Mouse (Mus musculus): ENCODE measurements around the gene Fam151b. TPM values are rescaled to one million over a fixed set of nuclear protein-coding genes. Genes with fewer than 3 reads are reported as not detected.
A peak's percentile ranks its signal among the peaks of the same experiment; 100 is the strongest.

Fam151b gene
- 10 to 100 TPM in 1 of 26 experiments, 1 to 10 TPM in 25; 1.1 to 11.4 (median 6.1) TPM for total RNA-seq (2018; cell fraction: chromatin; rRNA removed)
- 1 to 10 TPM; 4.3 to 7.7 (median 6.0) TPM for total RNA-seq (2018; cell fraction: cytosol; rRNA removed)
- total RNA-seq (2018; cell fraction: nucleus; rRNA removed) = 10 to 100 TPM in 2 of 26 experiments, 1 to 10 TPM in 24; 2.0 to 11.2 (median 5.5) TPM
- 6.2 to 7.4 TPM (median 6.4 TPM) in 3 replicates for polyA plus RNA-seq (2018)

DNA sequence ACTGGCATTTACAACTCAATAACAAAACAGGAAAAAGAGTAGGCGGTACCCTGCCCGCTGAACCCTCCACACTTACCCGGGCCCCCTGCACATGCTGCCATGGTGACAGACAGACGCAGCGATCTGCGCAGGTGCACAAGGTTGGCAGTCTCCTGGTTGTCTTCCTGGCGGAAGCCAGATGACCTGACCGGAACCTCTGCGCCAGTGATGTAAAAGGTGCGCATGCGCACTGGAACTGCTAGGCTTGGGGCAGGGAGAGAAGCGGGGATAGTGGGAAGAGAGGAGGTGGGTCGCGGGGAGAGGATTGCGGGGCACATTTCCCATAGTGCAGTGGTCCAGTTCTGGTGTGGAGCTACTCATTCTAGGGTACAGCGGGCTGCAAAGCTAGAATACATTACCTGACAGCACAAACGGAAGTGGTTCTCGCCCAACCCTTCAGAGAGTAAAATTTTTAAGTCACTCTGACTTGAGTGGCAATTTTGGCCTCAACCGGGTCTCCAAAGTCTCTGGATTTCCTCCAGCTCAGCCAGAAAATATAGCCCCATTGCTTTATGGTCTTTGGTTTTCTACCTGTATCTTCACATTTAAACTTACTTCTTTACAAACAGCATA is at the start of gene Fam151b:
Fam151b (minus strand) TSS at position 164 of the 612 bp plus-strand sequence.
- 3% methylated on average over 19 of the region's 19 CpGs for WGBS (ENCODE audit: missing documents)
- Histone ChIP-seq H3K27ac (no peak within 1 kb of the TSS), H3K4me3 (ENCODE audit: inconsistent target) (peak within 1 kb of the TSS; percentile 61), H3K79me2 (ENCODE audit: inconsistent target) (no peaks in the 10 kb centered on the region), H3K36me3 (ENCODE audit: inconsistent target) (no peaks in the 10 kb centered on the region)

DNA sequence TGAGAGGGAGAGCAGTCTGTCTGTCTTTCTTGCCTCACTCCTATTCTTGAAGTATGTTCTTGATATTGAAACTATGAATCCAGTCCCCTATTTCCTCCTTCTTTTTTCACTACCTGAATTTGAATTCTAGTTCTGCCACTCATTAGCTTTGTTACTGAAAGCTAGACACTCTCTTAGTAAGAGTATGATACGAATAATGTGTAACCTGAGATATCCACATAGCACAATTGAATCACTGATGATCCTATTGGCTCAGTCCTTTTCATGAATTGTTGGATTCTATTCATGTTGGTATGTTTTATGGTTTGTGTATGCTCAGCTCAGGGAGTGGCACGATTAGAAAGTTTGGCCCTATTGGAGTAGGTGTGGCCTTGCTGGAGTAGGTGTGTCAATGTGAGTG is 48.4 kb upstream of the Fam151b start:
- Histone ChIP-seq H3K79me2 (ENCODE audit: inconsistent target) (peaks cover 25% of the 10 kb centered on the region), H3K27ac (no peak overlapping the region), H3K36me3 (ENCODE audit: inconsistent target) (no peaks in the 10 kb centered on the region), H3K4me3 (ENCODE audit: inconsistent target) (no peak overlapping the region)
- WGBS (ENCODE audit: missing documents) = 71% methylated on average over 2 of the region's 2 CpGs

DNA sequence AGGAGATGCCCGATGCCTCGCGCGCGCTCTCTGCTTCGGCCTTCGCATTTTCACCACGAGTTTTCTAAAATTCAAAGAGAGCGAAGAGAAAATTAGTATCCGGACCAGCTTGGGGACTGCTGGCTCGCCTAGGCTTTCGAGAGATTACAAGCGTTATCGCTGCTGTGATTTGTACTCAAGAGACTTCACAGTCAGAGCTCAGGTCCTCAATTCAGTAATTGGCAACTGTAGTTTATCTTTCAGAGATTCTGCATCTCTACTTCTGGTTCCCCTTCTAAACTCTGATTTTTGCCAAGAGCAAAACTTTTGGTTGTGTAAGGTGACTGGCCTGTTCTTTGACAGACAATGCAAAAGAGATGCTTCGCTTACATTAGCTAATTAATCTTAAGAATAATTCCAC is 47.4 kb upstream of the Fam151b start:
- 7% methylated on average over 15 of the region's 15 CpGs for WGBS (ENCODE audit: missing documents)
- Histone ChIP-seq H3K4me3 (ENCODE audit: inconsistent target) (peak overlapping the region; percentile 66), H3K27ac (peak overlapping the region; percentile 85), H3K36me3 (ENCODE audit: inconsistent target) (no peaks in the 10 kb centered on the region), H3K79me2 (ENCODE audit: inconsistent target) (peaks cover 35% of the 10 kb centered on the region)

DNA sequence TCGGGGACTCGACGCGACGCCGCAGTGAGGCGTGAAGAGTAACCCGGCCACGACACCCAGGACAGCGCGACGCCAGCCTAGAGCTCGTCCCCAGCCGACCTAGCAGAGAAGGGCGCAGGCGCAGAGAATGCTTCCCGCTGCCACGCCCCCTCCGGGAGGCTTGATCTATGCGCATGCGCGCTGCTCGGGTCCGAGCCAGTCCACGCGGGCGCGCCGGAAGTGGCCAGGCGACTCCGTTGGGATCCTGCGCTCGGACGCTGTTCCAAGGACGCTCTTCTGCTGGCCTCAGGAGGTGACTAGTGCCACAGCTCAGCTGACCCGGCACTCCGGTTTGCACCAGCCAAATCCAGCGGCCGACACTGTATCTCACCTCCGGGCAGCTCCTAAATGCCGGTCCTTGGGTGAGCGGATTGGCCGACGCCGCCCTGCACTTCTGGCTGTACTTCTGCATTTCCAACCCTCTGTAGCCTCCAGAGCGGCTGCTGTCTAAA is 47.0 kb upstream of the Fam151b start, which contains the start of gene Zfyve16:
Zfyve16 (minus strand) TSS at position 148 of the 491 bp plus-strand sequence.
- H3K79me2 ChIP-seq (ENCODE audit: inconsistent target) = peaks cover 36% of the 10 kb centered on the region
- peak within 1 kb of the TSS; percentile 85 for H3K27ac ChIP-seq
- under 1% methylated on average over 46 of the region's 46 CpGs for WGBS (ENCODE audit: missing documents)
- peak within 1 kb of the TSS; percentile 66 for H3K4me3 ChIP-seq (ENCODE audit: inconsistent target)
- no peaks in the 10 kb centered on the region for H3K36me3 ChIP-seq (ENCODE audit: inconsistent target)

DNA sequence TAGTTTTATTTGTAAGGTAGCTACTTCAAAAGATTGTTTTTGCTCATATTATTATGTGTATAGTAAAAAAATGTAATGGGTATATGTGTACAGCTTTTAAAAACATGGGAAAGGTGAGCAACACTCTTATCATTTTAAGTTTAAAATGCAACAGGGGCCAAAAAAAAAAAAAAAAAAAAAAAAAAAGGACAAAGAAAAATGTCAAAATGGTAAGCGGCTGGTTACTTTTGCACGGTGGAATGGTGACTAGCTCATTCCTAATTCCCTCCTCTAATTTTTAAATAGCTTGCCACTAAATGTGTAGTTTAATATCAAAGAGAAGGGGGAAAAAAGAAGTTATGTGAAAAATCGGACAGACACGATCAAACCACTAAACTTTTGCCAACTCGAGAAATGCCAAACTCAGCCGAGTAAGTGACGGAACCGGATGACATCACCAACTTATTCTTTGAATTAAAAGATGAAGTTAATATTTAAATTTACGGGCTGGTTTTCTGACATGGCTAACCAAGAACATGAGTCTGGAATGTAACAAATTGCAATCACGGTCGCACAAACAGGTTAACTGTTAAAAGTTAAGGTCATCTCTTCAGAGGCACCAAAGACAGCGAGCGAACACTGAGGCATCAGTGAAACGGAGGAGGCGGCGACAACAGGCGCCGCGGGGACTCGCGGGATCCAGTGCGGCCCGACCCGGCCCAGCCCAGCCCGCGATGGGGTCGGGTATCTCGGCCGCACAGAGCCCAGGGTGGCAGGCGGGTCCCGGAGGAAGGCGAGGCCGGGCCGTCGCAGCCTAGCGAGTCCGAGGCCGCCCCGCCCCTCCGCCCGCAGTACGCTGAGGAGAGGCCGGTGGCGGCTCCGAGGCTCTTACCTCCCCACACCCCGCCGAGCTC is 46.3 kb upstream of the Fam151b start:
- H3K79me2 ChIP-seq (ENCODE audit: inconsistent target) = peaks cover 43% of the 10 kb centered on the region
- peak overlapping the region; percentile 41; the same call in 1 of the 2 replicates for H3K27ac ChIP-seq
- H3K36me3 ChIP-seq (ENCODE audit: inconsistent target) = no peaks in the 10 kb centered on the region
- 2% methylated on average over 47 of the region's 47 CpGs for WGBS (ENCODE audit: missing documents)
- peak overlapping the region; percentile 66 for H3K4me3 ChIP-seq (ENCODE audit: inconsistent target)

DNA sequence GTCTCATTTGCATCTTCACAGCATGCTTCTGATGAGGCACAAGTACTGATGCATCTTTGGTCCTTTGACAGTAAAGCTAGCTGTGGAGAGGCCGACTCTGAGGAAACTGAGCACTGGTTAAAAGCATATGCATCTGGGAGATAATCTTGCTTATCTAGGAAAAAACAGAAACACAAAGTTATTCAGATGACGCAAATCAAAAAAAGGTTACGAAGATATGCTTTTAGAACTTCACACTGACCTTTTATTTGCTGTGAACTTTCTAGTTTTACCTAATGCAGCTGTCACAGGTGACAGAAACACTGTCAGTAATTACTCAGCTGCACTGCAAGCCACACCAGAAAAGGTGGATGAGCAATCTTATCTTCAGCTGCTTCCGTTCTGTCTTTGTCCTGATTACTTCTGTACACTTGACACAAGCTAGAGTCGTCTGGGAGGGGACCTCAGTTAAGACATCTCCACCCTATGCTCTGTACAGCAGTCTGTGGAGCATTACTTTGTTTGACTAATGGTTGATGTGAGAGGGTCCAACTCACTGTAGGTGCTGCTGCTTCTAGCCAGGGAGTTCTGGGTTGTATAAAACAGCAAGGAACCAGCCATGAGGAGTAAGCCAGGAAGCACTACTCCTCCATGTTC is 39.5 kb upstream of the Fam151b start:
- Histone ChIP-seq H3K27ac (no peak overlapping the region), H3K79me2 (ENCODE audit: inconsistent target) (peaks cover 44% of the 10 kb centered on the region), H3K36me3 (ENCODE audit: inconsistent target) (peaks cover 24% of the 10 kb centered on the region), H3K4me3 (ENCODE audit: inconsistent target) (no peak overlapping the region)
- WGBS (ENCODE audit: missing documents) = 90% methylated on average over 5 of the region's 5 CpGs

DNA sequence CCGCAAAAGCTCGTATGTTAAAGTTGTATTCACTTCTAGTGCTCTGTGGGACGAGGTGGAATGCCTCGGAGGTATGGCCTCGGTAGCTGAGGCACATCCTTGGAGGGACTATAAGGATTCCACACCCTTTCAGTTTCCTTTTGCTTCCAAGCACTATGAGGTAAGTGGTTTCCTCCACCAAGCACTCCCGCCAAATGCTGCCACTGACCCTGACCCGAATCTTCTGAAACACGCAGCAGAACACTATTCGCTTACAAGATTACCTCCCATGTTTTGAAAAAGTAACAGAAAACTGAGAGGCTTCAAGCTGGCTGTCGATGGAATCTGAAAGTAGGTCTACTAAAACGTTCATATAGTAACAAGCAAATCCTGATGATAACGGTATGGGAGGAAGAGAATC is 21.1 kb upstream of the Fam151b start:
- 91% methylated on average over 12 of the region's 12 CpGs for WGBS (ENCODE audit: missing documents)
- Histone ChIP-seq H3K27ac (no peak overlapping the region), H3K36me3 (ENCODE audit: inconsistent target) (peaks cover 62% of the 10 kb centered on the region), H3K4me3 (ENCODE audit: inconsistent target) (no peak overlapping the region), H3K79me2 (ENCODE audit: inconsistent target) (no peaks in the 10 kb centered on the region)

DNA sequence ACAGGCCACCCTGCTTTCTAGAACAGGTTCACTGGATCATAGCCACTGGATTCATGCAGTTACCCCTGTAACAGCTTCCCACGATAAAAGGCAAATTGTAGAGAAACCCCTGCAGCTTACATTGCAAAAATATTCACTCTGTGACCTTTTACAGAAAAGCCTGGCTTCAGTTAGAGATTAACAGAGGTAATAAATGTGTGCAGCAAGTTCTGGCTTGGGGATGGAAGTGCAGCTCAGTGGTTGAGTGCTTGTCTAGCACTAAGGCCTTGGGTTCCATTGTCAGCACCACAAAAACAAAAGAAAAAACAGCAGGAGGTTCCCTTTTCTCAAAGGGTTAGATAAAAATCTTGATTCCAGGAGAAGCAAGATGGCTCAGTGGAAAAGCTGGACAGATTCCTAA is 8.1 kb upstream of the Fam151b start:
- Histone ChIP-seq H3K4me3 (ENCODE audit: inconsistent target) (no peak overlapping the region), H3K79me2 (ENCODE audit: inconsistent target) (no peaks in the 10 kb centered on the region), H3K27ac (no peak overlapping the region), H3K36me3 (ENCODE audit: inconsistent target) (peaks cover 45% of the 10 kb centered on the region)
- 100% methylated on average over 1 of the region's 1 CpGs for WGBS (ENCODE audit: missing documents)

DNA sequence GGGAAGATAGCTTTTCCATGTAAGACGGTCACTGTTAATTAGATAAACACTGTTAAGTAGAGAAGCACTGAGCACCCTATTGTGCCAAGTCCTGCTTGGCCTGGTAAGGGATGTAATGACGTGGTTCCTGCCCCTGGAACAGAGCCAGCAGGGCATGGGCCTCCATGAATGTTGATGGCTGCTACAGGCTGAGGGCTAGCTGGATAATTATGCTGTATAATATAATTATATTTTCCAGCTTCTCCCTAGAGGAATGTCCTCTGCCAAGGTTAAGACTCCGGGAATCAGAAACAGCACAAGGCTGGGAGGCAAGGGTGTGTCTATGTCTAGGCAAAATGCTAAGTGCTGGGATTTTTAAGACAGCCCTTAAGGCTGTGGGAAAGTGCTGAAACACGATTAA is 7.0 kb upstream of the Fam151b start:
- H3K27ac ChIP-seq = no peak overlapping the region
- H3K36me3 ChIP-seq (ENCODE audit: inconsistent target) = peaks cover 45% of the 10 kb centered on the region
- 92% methylated on average over 4 of the region's 4 CpGs for WGBS (ENCODE audit: missing documents)
- no peaks in the 10 kb centered on the region for H3K79me2 ChIP-seq (ENCODE audit: inconsistent target)
- no peak overlapping the region for H3K4me3 ChIP-seq (ENCODE audit: inconsistent target)

DNA sequence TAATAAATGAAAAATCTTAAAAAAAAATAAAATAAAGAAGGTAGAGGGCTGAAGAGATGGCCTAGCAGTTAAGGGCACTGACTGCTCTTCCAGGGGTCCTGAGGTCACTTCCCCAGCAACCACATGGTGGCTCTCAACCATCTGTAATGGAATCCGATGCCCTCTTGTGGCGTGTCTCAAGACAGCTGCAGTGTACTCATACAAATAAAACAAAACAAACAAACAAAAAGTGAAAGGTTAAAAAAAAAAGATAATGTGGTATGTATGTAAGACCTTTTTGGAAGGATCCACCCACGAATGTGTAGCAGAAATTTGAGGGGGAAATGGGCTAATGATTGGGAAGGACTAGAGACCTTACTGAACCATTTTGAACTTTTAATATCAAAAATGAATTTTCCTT is 467 bp downstream of the Fam151b start:
- 5% methylated on average over 3 of the region's 3 CpGs for WGBS (ENCODE audit: missing documents)
- peak overlapping the region; percentile 61 for H3K4me3 ChIP-seq (ENCODE audit: inconsistent target)
- H3K36me3 ChIP-seq (ENCODE audit: inconsistent target) = no peaks in the 10 kb centered on the region
- H3K27ac ChIP-seq = no peak overlapping the region
- no peaks in the 10 kb centered on the region for H3K79me2 ChIP-seq (ENCODE audit: inconsistent target)

DNA sequence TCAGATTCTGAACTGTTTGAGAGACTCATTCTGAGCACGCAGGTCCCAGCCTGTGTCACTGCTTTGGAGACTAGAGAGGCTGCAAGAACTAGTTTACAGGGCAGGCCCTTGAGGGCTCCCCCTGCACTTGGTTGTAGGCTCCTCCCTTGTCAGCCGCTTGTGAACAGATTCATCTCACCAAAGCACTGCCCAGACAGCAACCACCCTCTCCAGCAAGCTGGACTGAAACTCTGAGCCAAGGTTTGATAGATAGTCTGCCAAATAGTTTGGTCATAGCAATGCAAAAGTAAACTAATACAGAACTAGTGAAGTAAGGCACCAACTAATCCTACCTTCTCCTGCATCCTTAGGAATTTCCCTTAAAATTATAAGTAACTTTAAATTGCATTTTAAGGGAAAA is 13.7 kb downstream of the Fam151b start:
- Histone ChIP-seq H3K27ac (no peak overlapping the region), H3K79me2 (ENCODE audit: inconsistent target) (no peaks in the 10 kb centered on the region), H3K36me3 (ENCODE audit: inconsistent target) (peaks cover 31% of the 10 kb centered on the region; the same call in 1 of the 2 replicates), H3K4me3 (ENCODE audit: inconsistent target) (no peak overlapping the region)
- 95% methylated on average over 2 of the region's 2 CpGs for WGBS (ENCODE audit: missing documents)

DNA sequence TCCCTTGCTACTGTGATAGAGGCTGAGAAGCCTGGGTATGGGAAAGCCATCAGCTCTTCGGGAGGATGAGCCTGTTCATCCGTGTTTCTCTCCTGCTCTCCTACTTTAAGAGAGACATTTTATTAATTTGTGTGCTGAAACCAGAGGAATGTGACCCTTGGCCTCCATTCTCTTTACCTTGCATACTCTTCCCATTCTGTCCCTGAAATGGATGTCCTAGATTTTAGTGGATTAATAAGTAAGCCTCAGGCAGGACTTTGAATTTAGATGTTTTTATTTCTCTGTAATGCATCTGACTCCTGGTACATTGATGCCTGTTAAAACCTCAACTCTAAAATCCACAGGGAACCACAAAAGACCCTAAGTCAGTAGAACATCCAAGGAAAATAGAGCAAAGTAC is 14.4 kb downstream of the Fam151b start:
- H3K36me3 ChIP-seq (ENCODE audit: inconsistent target) = peaks cover 31% of the 10 kb centered on the region; the same call in 1 of the 2 replicates
- WGBS (ENCODE audit: missing documents) = 100% methylated on average over 2 of the region's 2 CpGs

DNA sequence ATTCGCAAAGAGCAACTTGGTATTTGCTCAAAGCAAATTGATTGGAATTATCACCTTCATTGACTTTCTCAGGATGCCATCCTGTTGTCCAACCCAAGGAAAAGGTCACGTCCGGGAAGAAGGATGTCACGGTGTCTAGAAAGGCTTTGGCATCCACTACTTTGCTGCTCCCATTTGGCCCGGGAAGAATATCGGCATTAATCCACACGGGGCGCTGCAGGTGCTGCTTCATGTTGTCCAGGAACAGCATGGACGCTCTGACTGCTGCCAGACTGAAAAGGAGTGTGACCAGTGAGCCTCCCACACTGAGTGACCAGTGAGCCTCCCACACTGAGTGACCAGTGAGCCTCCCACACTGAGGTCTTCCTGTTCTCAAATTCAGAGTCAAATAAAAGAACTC is 15.9 kb downstream of the Fam151b start:
- WGBS (ENCODE audit: missing documents) = 94% methylated on average over 9 of the region's 9 CpGs
- peaks cover 34% of the 10 kb centered on the region; the same call in 1 of the 2 replicates for H3K36me3 ChIP-seq (ENCODE audit: inconsistent target)

More for the DNA sequence above, 14.4 kb downstream of the Fam151b start:
- Histone ChIP-seq H3K79me2 (ENCODE audit: inconsistent target) (no peaks in the 10 kb centered on the region), H3K27ac (no peak overlapping the region), H3K4me3 (ENCODE audit: inconsistent target) (no peak overlapping the region)

DNA sequence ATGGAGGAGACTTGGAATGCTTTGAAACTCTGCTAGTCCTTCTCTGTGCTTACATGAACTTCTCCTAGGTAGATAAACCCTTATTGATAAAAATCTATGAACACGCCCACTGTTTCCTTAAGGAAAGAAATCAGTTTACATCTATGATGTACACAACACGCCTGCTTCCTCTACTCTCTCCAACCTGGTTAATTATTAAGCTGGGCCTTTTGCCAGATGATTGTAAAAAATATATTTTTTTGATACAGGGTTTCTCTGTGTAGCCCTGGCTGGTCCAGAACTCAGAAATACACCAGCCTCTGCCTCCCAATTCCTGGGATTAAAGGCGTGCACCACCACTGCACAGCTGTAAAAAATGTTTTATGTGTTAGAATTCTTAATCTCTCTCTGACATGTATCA is 19.1 kb downstream of the Fam151b start:
- H3K4me3 ChIP-seq (ENCODE audit: inconsistent target) = no peak overlapping the region
- H3K79me2 ChIP-seq (ENCODE audit: inconsistent target) = no peaks in the 10 kb centered on the region
- peaks cover 34% of the 10 kb centered on the region; the same call in 1 of the 2 replicates for H3K36me3 ChIP-seq (ENCODE audit: inconsistent target)
- no peak overlapping the region for H3K27ac ChIP-seq
- 90% methylated on average over 3 of the region's 3 CpGs for WGBS (ENCODE audit: missing documents)

More for the DNA sequence above, 15.9 kb downstream of the Fam151b start:
- Histone ChIP-seq H3K79me2 (ENCODE audit: inconsistent target) (no peaks in the 10 kb centered on the region), H3K4me3 (ENCODE audit: inconsistent target) (no peak overlapping the region), H3K27ac (no peak overlapping the region)

All from macrophage (primary cell).